ENCODE assay signal across 28 mouse cellular contexts in genomic region chr3:159760949-159761348, GRCm38 (mm10).
"Had no signal": no experiment of that assay in that cellular context is flagged by ENCODE, and none has a peak within 500 bp of the region (broad histone marks: within the 10 kb centered on the region; RNA-seq: fewer than 3 reads in every experiment).

No protein-coding gene starts in this region.

- H3K4me1 ChIP-seq: embryonic facial prominence, embryonic 12.5 days; embryonic facial prominence, embryonic 13.5 days; embryonic facial prominence, embryonic 15.5 days; forebrain, embryonic 10.5 days; forebrain, embryonic 12.5 days; forebrain, embryonic 13.5 days; forebrain, embryonic 15.5 days; heart, embryonic 10.5 days had no signal

- ATAC-seq: forebrain, embryonic 13.5 days; forebrain, embryonic 14.5 days; forebrain, embryonic 15.5 days; forebrain, embryonic 16.5 days; forebrain, postnatal 0 days had no signal

- DNase-seq: cerebellum, adult 9-10 months; cerebellum, adult 9-11 months; cerebellum, postnatal 10 days; cerebellum, postnatal 14 days; cerebellum, postnatal 25 days; cerebellum, postnatal 36 days; embryo, embryonic 11 days; forebrain, postnatal 0 days; gastrocnemius, adult 2 months; gastrocnemius, postnatal 10 days; gastrocnemius, postnatal 14 days; gastrocnemius, postnatal 25 days; gastrocnemius, postnatal 36 days; heart, adult 11 months; heart, adult 18-20 months; heart, adult 2 months had no signal

- H3K9ac ChIP-seq: embryonic facial prominence, embryonic 12.5 days; embryonic facial prominence, embryonic 13.5 days; embryonic facial prominence, embryonic 15.5 days; forebrain, embryonic 12.5 days; forebrain, embryonic 13.5 days; forebrain, embryonic 15.5 days; forebrain, postnatal 0 days had no signal

- H3K27me3 ChIP-seq: embryonic facial prominence, embryonic 12.5 days; embryonic facial prominence, embryonic 13.5 days; embryonic facial prominence, embryonic 15.5 days; forebrain, embryonic 12.5 days; forebrain, embryonic 13.5 days; forebrain, embryonic 15.5 days had no signal

- H3K36me3 ChIP-seq: embryonic facial prominence, embryonic 12.5 days; embryonic facial prominence, embryonic 13.5 days; embryonic facial prominence, embryonic 15.5 days; forebrain, embryonic 10.5 days; forebrain, embryonic 12.5 days; forebrain, embryonic 15.5 days; heart, embryonic 10.5 days had no signal

- H3K27ac ChIP-seq: embryonic facial prominence, embryonic 12.5 days; embryonic facial prominence, embryonic 13.5 days; embryonic facial prominence, embryonic 15.5 days; forebrain, embryonic 10.5 days; forebrain, embryonic 12.5 days; forebrain, embryonic 13.5 days; forebrain, embryonic 15.5 days; gastrocnemius, adult 2 months; heart, adult 2 months; heart, embryonic 10.5 days had no signal

- H3K4me3 ChIP-seq: embryonic facial prominence, embryonic 12.5 days; embryonic facial prominence, embryonic 13.5 days; embryonic facial prominence, embryonic 15.5 days; erythroblast, embryonic 14.5 days; forebrain, embryonic 10.5 days; forebrain, embryonic 12.5 days; forebrain, embryonic 13.5 days; forebrain, embryonic 15.5 days; gastrocnemius, adult 2 months; heart, adult 2 months; heart, embryonic 10.5 days had no signal

- H3K4me2 ChIP-seq: embryonic facial prominence, embryonic 12.5 days; embryonic facial prominence, embryonic 13.5 days; embryonic facial prominence, embryonic 15.5 days; forebrain, embryonic 12.5 days; forebrain, embryonic 13.5 days; forebrain, embryonic 15.5 days; heart, embryonic 11.5 days had no signal

- H3K9me3 ChIP-seq: embryonic facial prominence, embryonic 12.5 days; embryonic facial prominence, embryonic 13.5 days; embryonic facial prominence, embryonic 15.5 days; forebrain, embryonic 10.5 days; forebrain, embryonic 12.5 days; forebrain, embryonic 13.5 days; forebrain, embryonic 15.5 days; heart, embryonic 10.5 days had no signal
